Mouse (Mus musculus) gastrocnemius, adult 2 months (tissue): Measurements from ENCODE around the gene Scpep1. TPM values are rescaled to one million over a fixed set of nuclear protein-coding genes. Genes with fewer than 3 reads are reported as not detected.

Experiments
- DNase-seq: peaks from one replicate; pipeline ENCODE4 v3.0.0; 2022
- H3K27ac ChIP-seq: fragments of 200-600 bp; 2 replicates; pipeline ENCODE4 v1.8.1; 2022; ENCODE audit warnings: mild to moderate bottlenecking
- H3K4me3 ChIP-seq: fragments of 200-600 bp; 2 replicates; pipeline ENCODE4 v1.8.1; 2022; ENCODE audit warnings: mild to moderate bottlenecking, moderate library complexity
- CTCF ChIP-seq: fragments of 200-600 bp; IDR thresholded peaks from 2 replicates; pipeline ENCODE4 v1.8.1; 2022; ENCODE audit warnings: antibody characterized with exemption, mild to moderate bottlenecking, moderate library complexity
- intact Hi-C: fragments of 180-260 bp; cut with DNase I; formaldehyde crosslinking; loops from one replicate; pipeline ENCODE4 v1.15.1; 2025
- total RNA-seq, 2 experiments: library from RNA; stranded (reverse); gene quantifications; 2 replicates each; pipeline ENCODE4 v1.2.3; 2021

Scpep1 gene
- total RNA-seq, 2 experiments from 2014 or later: 6.1 to 11.2 TPM

DNA sequence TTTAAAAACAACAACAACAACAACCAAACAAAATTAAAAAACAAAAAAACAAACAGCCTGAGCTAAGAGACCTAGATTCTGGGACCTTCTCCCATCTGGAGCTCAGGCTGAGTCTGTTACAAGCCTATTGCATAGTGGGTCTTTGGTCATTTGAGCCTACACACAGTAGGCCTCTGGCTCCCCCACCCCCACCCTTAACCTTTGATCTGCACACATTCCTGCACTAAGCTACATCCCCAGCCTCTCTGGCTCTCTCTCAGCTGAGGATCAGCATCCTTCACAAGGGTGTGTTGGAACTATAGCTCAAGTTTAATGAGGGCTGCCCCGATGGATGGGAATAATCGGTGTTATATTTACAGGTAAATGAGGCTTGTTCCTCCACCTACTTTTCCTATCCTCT is 40.4 kb upstream of the Scpep1 start:
- intact Hi-C loops: no loop called here
- Histone ChIP-seq H3K4me3 (no peak overlapping the region), H3K27ac (peak overlapping the region; percentile 79; the same call in 1 of the 2 replicates)
- DNase-seq: no peak
- no peak for TF ChIP-seq CTCF

- no peak for TF ChIP-seq CTCF
- Histone ChIP-seq H3K4me3 (no peak overlapping the region), H3K27ac (peak overlapping the region; percentile 69; the same call in 1 of the 2 replicates)
- intact Hi-C loops: no loop called here
- DNase-seq: no peak
Observed at GRCm38 (mm10) chr11:88994492-88994891, 39.2 kb upstream of the Scpep1 start.

GRCm38 (mm10) chr11:88993625-88994024 is 38.4 kb upstream of the Scpep1 start:
- DNase-seq: peak; percentile 56
- H3K27ac ChIP-seq: peak overlapping the region; percentile 69
- intact Hi-C loops: loop anchor here (1.0 kb wide), 1 partner anchor 46 kb away; no protein-coding TSS in a partner anchor
- no peak overlapping the region for H3K4me3 ChIP-seq
- peak; percentile 74 for TF ChIP-seq CTCF

DNA sequence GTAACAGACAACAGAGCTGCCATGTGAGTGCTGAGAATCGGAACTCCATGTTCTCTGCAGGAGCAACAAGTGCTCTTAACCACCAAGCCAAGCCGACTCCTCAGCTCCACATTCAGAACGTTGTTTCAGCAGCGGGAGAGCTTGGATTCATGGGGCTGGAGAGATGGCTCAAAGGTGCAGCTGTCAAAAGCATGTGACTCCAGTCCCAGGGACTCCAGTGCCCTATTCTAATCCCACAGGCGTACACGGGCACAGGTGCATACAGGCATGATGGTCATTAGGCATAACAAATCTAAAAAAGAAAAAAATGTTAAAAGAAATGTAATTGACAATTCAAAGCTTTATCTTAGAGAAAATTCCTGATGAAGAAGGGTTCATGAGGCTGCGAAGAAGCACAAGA is 37.9 kb upstream of the Scpep1 start:
- Histone ChIP-seq H3K27ac (no peak overlapping the region; the same call in 1 of the 2 replicates), H3K4me3 (no peak overlapping the region)
- intact Hi-C loops: loop anchor here (1.0 kb wide), 1 partner anchor 46 kb away; no protein-coding TSS in a partner anchor
- DNase-seq: no peak
- no peak for TF ChIP-seq CTCF

DNA sequence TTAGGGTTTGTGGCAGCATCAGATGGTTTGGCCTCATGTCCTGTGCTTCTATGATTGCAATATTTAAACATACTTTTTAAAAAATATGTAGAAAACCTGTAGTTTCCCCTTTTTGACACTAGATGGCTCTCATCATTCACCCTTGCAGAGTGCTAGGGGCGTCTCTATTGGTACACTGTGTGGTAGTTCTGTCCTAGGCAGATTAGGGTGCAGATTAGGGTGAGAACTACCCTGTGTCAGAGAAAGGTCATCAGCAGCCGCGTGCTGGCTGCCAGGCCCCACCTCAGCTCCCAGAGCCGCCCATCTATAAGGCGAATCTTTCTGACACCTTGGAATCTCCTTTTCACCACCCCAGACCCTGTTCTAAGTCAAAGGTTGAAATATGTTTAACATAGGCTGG is 34.3 kb upstream of the Scpep1 start:
- intact Hi-C loops: loop anchor here (1.0 kb wide), 1 partner anchor 50 kb away; no protein-coding TSS in a partner anchor
- peak; percentile 75 for TF ChIP-seq CTCF
- no peak for DNase-seq
- H3K4me3 ChIP-seq: no peak overlapping the region
- H3K27ac ChIP-seq: no peak overlapping the region

DNA sequence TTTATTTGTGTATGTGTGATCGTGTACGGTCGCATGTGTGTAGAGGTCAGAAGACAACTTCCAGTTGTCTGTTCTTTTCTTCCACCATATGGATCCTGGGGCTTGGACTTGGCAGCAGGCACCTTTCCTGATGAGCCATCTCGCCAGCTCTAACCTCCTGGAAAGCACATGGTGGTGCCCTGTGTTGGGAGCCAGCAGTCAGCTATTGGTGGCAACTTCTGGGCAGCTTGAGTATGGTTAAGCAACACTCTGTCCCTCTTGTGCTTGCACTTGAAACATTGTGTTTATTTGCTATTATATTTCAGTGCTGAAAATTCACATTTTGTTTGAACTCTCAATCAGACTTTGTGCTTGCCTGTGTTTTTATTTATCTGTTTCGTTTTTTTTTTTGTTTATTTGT is 33.7 kb upstream of the Scpep1 start:
- Histone ChIP-seq H3K4me3 (no peak overlapping the region), H3K27ac (no peak overlapping the region)
- TF ChIP-seq CTCF: no peak
- no peak for DNase-seq
- intact Hi-C loops: loop anchor here (1.0 kb wide), 1 partner anchor 50 kb away; no protein-coding TSS in a partner anchor

- no peak for DNase-seq
- H3K27ac ChIP-seq: no peak overlapping the region
- H3K4me3 ChIP-seq: no peak overlapping the region
- intact Hi-C loops: no loop called here
- no peak for TF ChIP-seq CTCF
Observed at GRCm38 (mm10) chr11:88986616-88987015, 31.4 kb upstream of the Scpep1 start.

GRCm38 (mm10) chr11:88981337-88981736 is 26.1 kb upstream of the Scpep1 start:
- DNase-seq: no peak
- Histone ChIP-seq H3K4me3 (no peak overlapping the region), H3K27ac (no peak overlapping the region)
- intact Hi-C loops: no loop called here
- no peak for TF ChIP-seq CTCF

GRCm38 (mm10) chr11:88977188-88977587 is 21.9 kb upstream of the Scpep1 start:
- no peak overlapping the region for H3K4me3 ChIP-seq
- intact Hi-C loops: no loop called here
- DNase-seq: no peak
- no peak for TF ChIP-seq CTCF
- no peak overlapping the region for H3K27ac ChIP-seq

GRCm38 (mm10) chr11:88976320-88976719 is 21.1 kb upstream of the Scpep1 start:
- intact Hi-C loops: no loop called here
- peak; percentile 61 for TF ChIP-seq CTCF
- DNase-seq: no peak
- Histone ChIP-seq H3K27ac (no peak overlapping the region), H3K4me3 (no peak overlapping the region)

- peak; percentile 95 for DNase-seq
- TF ChIP-seq CTCF: peak; percentile 93; the same call in 1 of the 2 replicates
Observed at GRCm38 (mm10) chr11:88973776-88974701, 18.8 kb upstream of the Scpep1 start.

DNA sequence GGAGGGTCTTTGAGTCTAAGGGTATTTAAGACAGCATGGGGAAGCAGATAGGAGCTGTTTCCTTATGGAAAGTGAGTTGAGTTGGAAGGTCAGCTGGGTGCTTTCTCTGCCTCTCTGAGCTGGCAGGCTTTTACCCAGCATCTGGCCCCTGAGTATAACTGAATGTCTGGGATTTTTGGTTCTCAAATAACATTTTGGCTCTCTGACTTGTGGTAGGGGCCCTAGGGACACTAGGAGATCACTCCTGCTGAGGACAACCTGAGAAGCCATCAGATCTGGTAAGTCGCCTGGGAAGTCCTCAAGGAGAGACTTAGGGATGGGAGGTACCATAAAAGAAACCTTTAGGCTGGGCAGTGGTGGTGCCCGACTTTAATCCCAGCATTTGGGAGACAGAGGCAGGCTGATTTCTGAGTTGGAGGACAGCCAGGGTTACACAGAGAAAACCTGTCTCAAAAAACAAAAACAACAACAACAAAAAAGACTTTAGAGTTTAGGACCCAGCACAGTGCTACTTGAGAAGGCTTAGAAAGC is 15.0 kb upstream of the Scpep1 start, which contains the start of gene Coil:
Gene Coil (plus strand): TSS at position 51 of the 531 bp plus-strand sequence.
- Histone ChIP-seq H3K27ac (no peak within 1 kb of the TSS), H3K4me3 (no peak within 1 kb of the TSS)
- no peak for TF ChIP-seq CTCF
- no peak for DNase-seq
- intact Hi-C loops: no loop called here

More at GRCm38 (mm10) chr11:88973776-88974701, 18.8 kb upstream of the Scpep1 start:
- Histone ChIP-seq H3K27ac (peak overlapping the region; percentile 91), H3K4me3 (peak overlapping the region; percentile 84)
- intact Hi-C loops: no loop called here

- intact Hi-C loops: no loop called here
Observed at GRCm38 (mm10) chr11:88966881-88967361, 11.7 kb upstream of the Scpep1 start, which contains the start of gene Elobl. Gene Elobl, minus strand, starts transcription at chr11:88966931.

More at GRCm38 (mm10) chr11:88966881-88967361, 11.7 kb upstream of the Scpep1 start, which contains the start of gene Elobl:
- TF ChIP-seq CTCF: no peak
- DNase-seq: no peak
- H3K27ac ChIP-seq: no peak within 1 kb of the TSS
- no peak within 1 kb of the TSS for H3K4me3 ChIP-seq
